Mouse (Mus musculus): ENCODE data around the gene Vmn2r92. TPM values are rescaled to one million over a fixed set of nuclear protein-coding genes. Genes with fewer than 3 reads are reported as not detected.

Gene Vmn2r92
- polyA plus RNA-seq, 1 experiment from 2014 or later, result not detected

Other genes with a start within 250 kb of the Vmn2r92 start
- not detected in 2 replicates for gene Fpr-rs4, start 130.2 kb upstream of the Vmn2r92 start, polyA plus RNA-seq (2014; fragmentation: Nextera tagmentation; extraction: Ambion mirVana)
- gene Vmn2r124, start 102.5 kb upstream of the Vmn2r92 start, polyA plus RNA-seq (2014; fragmentation: Nextera tagmentation; extraction: Ambion mirVana), result not detected in 2 replicates
- gene Vmn2r91, start 66.9 kb upstream of the Vmn2r92 start, polyA plus RNA-seq (2014; fragmentation: Nextera tagmentation; extraction: Ambion mirVana), result not detected in 2 replicates
- gene Vmn2r94, start 125.9 kb downstream of the Vmn2r92 start, polyA plus RNA-seq (2014; fragmentation: Nextera tagmentation; extraction: Ambion mirVana), result not detected in 2 replicates
- gene Vmn2r93, start 146.2 kb downstream of the Vmn2r92 start, polyA plus RNA-seq (2014; fragmentation: Nextera tagmentation; extraction: Ambion mirVana), result not detected in 2 replicates

Data from embryonic facial prominence, embryonic 11.5 days (tissue).